Mouse (Mus musculus) thymus, adult 2 months (tissue): ENCODE data around the gene Ntm.

Experiments
- CTCF ChIP-seq: fragments of 200-500 bp; IDR thresholded peaks from 2 replicates; pipeline ENCODE4 v1.5.1; 2012; ENCODE audit warnings: mild to moderate bottlenecking, control low read depth, low read length, moderate library complexity, borderline replicate concordance; ENCODE audit not compliant: control insufficient read depth, poor library complexity, insufficient read depth; ENCODE audit errors: extremely low read depth
- POLR2A ChIP-seq: fragments of 200-500 bp; IDR thresholded peaks from 2 replicates; pipeline ENCODE4 v1.6.1; 2012; ENCODE audit warnings: mild to moderate bottlenecking, low read length, control low read depth, moderate library complexity; ENCODE audit not compliant: control insufficient read depth, poor library complexity, insufficient read depth; ENCODE audit errors: extremely low read depth

DNA sequence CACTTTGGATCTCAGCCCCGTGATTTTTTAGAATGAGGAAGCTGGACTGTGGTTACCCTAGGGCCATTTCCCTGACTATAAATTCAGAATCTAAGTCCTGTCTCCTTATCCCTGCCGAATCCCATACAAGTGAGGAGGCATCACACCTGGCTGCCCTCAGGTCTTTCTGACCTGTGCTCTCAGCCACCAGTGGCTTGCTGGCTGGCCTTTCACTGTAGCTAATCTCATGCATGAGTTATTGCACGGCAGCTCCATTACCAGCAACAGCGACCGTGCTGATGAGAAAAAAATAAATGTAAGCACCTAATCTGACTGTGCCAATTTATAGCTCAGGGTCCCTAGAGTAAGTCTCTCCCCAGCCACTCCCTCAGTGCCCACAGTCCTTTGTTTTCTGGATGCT is 81.3 kb downstream of the Ntm start:
- TF ChIP-seq POLR2A (no peak), CTCF (no peak)
